Mouse (Mus musculus): ENCODE results near the gene Rab42. TPM values are rescaled to one million over a fixed set of nuclear protein-coding genes. Genes with fewer than 3 reads are reported as not detected.

The Rab42 gene
- polyA plus RNA-seq, 1 experiment from 2014 or later, result 2.9 TPM

DNA sequence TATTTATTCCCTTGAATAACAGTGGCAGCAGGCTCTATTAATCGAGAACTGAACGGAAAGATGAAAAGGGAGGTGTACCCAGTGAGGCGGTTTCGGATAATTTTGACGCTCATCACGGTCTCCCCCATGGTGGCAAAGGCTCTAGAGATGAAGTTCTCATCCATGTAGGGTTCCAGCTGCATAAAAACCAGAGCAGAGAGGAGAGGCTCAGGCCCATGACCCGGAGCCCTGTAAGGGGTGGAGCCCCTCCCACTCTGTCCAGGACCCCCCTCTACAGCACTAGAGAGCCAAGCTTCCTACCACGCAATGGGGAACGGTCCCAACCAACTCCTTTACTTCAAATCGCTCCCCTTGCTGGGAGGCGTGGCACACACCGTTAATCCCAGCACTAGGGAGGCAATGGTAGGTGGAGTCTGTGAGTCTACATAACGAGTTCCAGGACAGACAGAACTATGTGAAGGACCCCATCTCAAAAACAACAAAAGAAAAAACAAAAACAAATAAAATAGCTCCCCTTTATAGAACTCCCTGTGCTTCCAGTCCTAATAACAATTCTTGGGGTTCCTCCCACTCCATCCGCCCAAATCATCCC is 25.3 kb upstream of the Rab42 start:
- H3K27ac ChIP-seq (ENCODE audit: low read length), result peak overlapping the region; percentile 73
- no peaks in the 10 kb centered on the region for H3K27me3 ChIP-seq (ENCODE audit: control insufficient read depth, insufficient read depth, low read depth, low read length)
- 42% methylated on average over 14 of the region's 14 CpGs for WGBS
- H3K4me2 ChIP-seq (ENCODE audit: low read length), result peak overlapping the region; percentile 68
- peaks cover 12% of the 10 kb centered on the region for H3K36me3 ChIP-seq (ENCODE audit: control insufficient read depth, insufficient read depth, low read length)
- no peaks in the 10 kb centered on the region for H3K9me3 ChIP-seq (replicated peaks; ENCODE audit: control insufficient read depth, low read length, poor library complexity, severe bottlenecking)
- peak overlapping the region; percentile 72 for H3K4me3 ChIP-seq (ENCODE audit: low read depth, low read length)
- no peak for ATAC-seq
- H3K4me1 ChIP-seq (ENCODE audit: control insufficient read depth, insufficient read depth, low read length), result peaks cover 16% of the 10 kb centered on the region
- H3K9ac ChIP-seq (ENCODE audit: low read depth, low read length), result peak overlapping the region; percentile 93

DNA sequence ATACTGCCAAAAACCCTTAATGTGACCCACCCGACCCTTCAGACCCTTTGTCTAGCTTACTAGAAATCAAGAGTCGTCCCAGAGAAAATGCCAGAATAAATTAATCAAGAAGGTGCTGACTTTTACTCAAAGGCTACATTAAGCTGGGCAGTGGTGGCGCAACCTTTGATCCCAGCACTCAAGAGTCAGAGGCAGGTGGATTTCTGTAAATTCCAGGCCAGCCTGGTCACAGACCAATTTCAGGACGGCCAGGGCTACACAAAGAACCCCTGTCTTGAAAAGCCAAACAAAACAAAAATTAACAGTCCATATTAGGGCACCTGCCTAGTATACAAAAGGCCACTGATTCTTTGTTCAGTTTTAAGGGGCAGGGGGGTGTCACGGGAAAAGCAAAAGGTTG is 23.3 kb upstream of the Rab42 start:
- peaks cover 16% of the 10 kb centered on the region for H3K4me1 ChIP-seq (ENCODE audit: control insufficient read depth, insufficient read depth, low read length)
- H3K36me3 ChIP-seq (ENCODE audit: control insufficient read depth, insufficient read depth, low read length), result peaks cover 18% of the 10 kb centered on the region
- H3K27me3 ChIP-seq (ENCODE audit: control insufficient read depth, insufficient read depth, low read depth, low read length), result no peaks in the 10 kb centered on the region
- H3K9ac ChIP-seq (ENCODE audit: low read depth, low read length), result no peak overlapping the region
- no peak overlapping the region for H3K27ac ChIP-seq (ENCODE audit: low read length)
- no peak overlapping the region for H3K4me2 ChIP-seq (ENCODE audit: low read length)
- 90% methylated on average over 5 of the region's 5 CpGs for WGBS
- no peaks in the 10 kb centered on the region for H3K9me3 ChIP-seq (replicated peaks; ENCODE audit: control insufficient read depth, low read length, poor library complexity, severe bottlenecking)
- ATAC-seq, result no peak
- H3K4me3 ChIP-seq (ENCODE audit: low read depth, low read length), result no peak overlapping the region

DNA sequence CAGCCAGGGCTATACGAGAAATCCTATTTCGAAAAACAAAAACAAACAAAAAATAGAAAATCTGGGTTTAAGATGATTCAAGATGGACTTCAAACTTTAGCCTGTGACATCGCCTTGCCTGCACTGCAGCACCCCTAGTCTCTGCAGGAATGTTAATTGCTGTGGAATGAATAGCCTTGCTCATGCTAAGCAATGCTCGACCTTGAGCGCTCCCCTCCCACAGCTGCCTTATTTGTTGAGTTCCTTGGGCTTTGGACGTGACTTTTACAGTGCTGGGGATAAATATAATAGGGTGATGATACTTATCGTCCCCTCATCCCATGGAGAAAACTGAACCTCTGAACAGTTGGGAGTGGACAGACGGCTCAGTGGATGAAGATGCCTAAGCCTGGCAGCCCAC is 12.5 kb upstream of the Rab42 start:
- no peak for ATAC-seq
- Histone ChIP-seq H3K4me3 (ENCODE audit: low read depth, low read length) (no peak overlapping the region), H3K9me3 (replicated peaks; ENCODE audit: control insufficient read depth, low read length, poor library complexity, severe bottlenecking) (no peaks in the 10 kb centered on the region), H3K4me1 (ENCODE audit: control insufficient read depth, insufficient read depth, low read length) (no peaks in the 10 kb centered on the region), H3K4me2 (ENCODE audit: low read length) (no peak overlapping the region), H3K27me3 (ENCODE audit: control insufficient read depth, insufficient read depth, low read depth, low read length) (no peaks in the 10 kb centered on the region), H3K27ac (ENCODE audit: low read length) (no peak overlapping the region), H3K9ac (ENCODE audit: low read depth, low read length) (no peak overlapping the region), H3K36me3 (ENCODE audit: control insufficient read depth, insufficient read depth, low read length) (peaks cover 40% of the 10 kb centered on the region)
- WGBS, result 90% methylated on average over 8 of the region's 8 CpGs

DNA sequence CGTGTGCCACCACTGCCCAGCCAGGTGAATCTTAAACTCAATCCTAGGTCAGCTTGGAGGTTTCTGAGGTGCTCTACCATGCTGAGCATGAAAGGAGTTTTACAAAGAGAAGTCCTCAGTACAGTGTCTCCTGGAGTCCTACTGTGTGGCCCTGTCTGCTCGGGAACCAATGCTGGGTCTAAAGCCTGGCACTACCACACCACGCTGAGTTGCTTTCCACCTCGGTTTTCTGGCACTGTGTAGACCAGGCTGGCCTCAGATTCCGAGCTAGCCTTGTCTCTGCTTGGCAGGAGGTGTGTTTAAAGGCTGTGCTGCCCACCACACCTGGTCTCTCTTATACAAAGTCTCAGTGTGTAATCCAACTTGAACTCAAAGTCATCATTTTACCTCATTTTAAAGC is 9.4 kb upstream of the Rab42 start:
- H3K27ac ChIP-seq (ENCODE audit: low read length), result no peak overlapping the region
- H3K27me3 ChIP-seq (ENCODE audit: control insufficient read depth, insufficient read depth, low read depth, low read length), result no peaks in the 10 kb centered on the region
- H3K9ac ChIP-seq (ENCODE audit: low read depth, low read length), result no peak overlapping the region
- no peak overlapping the region for H3K4me3 ChIP-seq (ENCODE audit: low read depth, low read length)
- peaks cover 26% of the 10 kb centered on the region for H3K36me3 ChIP-seq (ENCODE audit: control insufficient read depth, insufficient read depth, low read length)
- no peak for ATAC-seq
- H3K9me3 ChIP-seq (replicated peaks; ENCODE audit: control insufficient read depth, low read length, poor library complexity, severe bottlenecking), result no peaks in the 10 kb centered on the region
- WGBS, result 89% methylated on average over 5 of the region's 5 CpGs
- H3K4me2 ChIP-seq (ENCODE audit: low read length), result no peak overlapping the region
- H3K4me1 ChIP-seq (ENCODE audit: control insufficient read depth, insufficient read depth, low read length), result peaks cover 10% of the 10 kb centered on the region

DNA sequence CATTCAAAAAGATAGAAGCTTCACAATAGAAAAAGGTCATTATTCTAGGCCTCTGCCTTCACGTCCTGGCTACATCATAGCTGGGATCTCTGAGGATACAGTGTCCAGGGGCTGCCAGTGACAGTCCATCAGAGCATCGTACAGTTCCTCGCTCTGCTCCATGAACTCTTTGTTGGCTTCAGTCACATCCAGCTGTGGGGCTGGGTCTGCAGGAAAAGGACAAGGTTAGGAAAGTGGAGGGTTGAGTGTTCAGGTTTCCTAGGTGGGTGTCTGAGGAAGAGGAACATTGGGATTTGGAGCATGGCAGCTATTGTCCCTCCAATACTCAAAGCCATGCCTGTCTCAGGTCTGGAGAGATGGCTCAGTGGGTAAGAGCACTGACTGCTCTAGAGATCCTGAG is 8.6 kb upstream of the Rab42 start:
- H3K9ac ChIP-seq (ENCODE audit: low read depth, low read length), result no peak overlapping the region
- no peak overlapping the region for H3K4me2 ChIP-seq (ENCODE audit: low read length)
- ATAC-seq, result no peak
- H3K27ac ChIP-seq (ENCODE audit: low read length), result no peak overlapping the region
- no peaks in the 10 kb centered on the region for H3K27me3 ChIP-seq (ENCODE audit: control insufficient read depth, insufficient read depth, low read depth, low read length)
- H3K4me3 ChIP-seq (ENCODE audit: low read depth, low read length), result no peak overlapping the region
- no peaks in the 10 kb centered on the region for H3K9me3 ChIP-seq (replicated peaks; ENCODE audit: control insufficient read depth, low read length, poor library complexity, severe bottlenecking)
- H3K36me3 ChIP-seq (ENCODE audit: control insufficient read depth, insufficient read depth, low read length), result peaks cover 23% of the 10 kb centered on the region
- 55% methylated on average over 3 of the region's 3 CpGs for WGBS
- H3K4me1 ChIP-seq (ENCODE audit: control insufficient read depth, insufficient read depth, low read length), result peaks cover 10% of the 10 kb centered on the region

DNA sequence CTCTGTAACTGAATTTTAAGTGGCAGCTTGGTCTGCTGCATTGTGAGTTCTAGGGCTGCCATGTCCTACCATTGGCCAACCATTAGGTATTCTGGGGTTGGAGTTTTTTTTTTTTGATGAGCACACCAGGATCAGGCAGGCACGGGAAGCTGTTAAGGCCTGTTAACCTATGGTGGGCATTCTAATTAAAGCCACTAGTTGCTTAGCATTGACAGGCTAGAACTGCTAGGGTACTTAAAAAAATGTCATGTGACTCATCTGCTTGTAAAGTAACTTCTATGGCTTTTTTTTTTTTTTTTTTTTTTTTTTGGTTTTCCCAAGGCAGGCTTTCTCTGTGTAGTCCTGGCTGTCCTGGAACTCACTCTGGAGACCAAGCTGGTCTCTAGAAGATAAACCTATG is 8.0 kb upstream of the Rab42 start:
- no peak for ATAC-seq
- no peaks in the 10 kb centered on the region for H3K27me3 ChIP-seq (ENCODE audit: control insufficient read depth, insufficient read depth, low read depth, low read length)
- H3K9me3 ChIP-seq (replicated peaks; ENCODE audit: control insufficient read depth, low read length, poor library complexity, severe bottlenecking), result no peaks in the 10 kb centered on the region
- 42% methylated on average over 1 of the region's 1 CpGs for WGBS
- no peak overlapping the region for H3K4me2 ChIP-seq (ENCODE audit: low read length)
- no peak overlapping the region for H3K27ac ChIP-seq (ENCODE audit: low read length)
- H3K4me1 ChIP-seq (ENCODE audit: control insufficient read depth, insufficient read depth, low read length), result peaks cover 10% of the 10 kb centered on the region
- H3K36me3 ChIP-seq (ENCODE audit: control insufficient read depth, insufficient read depth, low read length), result peaks cover 17% of the 10 kb centered on the region
- no peak overlapping the region for H3K4me3 ChIP-seq (ENCODE audit: low read depth, low read length)
- no peak overlapping the region for H3K9ac ChIP-seq (ENCODE audit: low read depth, low read length)

DNA sequence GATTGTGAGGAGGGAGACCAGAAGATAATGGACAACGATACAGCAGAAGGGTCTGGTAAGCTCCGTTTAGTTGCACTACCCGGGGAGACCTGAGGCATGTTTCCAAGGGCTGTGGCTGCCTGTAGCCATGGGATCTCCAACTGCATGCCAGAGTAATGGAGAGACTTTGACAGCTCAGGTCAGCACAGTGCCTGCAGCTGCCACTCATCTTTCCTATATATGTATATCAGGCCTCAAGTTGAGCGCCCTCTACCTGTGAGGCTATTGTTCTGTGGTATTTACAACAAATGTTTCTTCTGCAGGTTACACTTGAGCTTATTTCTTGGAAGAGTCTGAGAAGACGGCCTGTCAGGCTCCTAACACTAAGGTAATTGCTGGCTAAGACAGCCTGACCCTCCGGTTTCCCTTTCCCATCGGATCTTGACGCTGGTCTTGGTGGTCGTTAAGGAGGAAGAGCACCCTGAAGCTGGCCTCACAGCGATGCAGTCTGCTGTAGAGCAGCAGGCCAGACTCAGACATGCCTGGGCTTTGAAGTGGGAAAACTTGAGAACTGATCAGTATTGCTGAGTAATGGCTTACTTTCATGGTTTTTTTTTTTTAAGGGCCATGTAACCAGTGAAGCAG is 6.8 kb upstream of the Rab42 start:
- peak; percentile 52; the same call in 1 of the 2 replicates for ATAC-seq
- WGBS, result 33% methylated on average over 10 of the region's 10 CpGs

DNA sequence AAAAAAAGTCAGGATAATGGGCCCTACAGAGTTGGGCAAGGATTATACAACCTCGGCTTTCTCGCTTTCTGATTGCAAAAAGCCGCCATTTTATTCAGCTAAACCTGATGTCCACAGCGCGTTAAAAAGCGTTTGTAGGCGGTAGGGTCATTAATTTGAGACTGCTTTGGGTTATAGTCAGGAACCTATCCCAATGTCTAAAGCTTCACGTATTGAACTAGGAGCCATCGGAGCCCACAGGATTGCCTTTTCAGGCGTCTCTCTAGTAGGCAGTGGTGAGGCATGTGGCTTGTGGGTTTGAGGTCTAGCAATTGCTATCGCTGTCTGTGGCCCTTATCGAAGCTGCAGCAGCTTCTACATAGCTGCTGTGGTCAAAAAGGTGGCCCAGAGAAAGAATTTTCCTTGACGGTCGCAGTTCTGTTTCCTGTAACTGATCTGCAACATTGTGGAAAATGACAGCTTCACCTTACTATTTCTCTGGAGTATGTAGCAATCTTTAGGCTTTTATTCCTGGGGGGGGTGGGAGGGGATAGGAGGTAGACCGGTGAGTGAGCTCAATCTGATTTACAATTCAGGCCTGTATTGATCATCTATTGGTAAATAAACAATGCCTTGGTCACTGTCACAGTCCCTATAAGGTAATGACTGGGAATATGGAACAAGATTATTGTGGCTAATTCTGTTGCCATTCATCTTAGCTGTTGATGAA is 6.1 kb upstream of the Rab42 start:
- peaks cover 10% of the 10 kb centered on the region for H3K4me1 ChIP-seq (ENCODE audit: control insufficient read depth, insufficient read depth, low read length)
- no peaks in the 10 kb centered on the region for H3K27me3 ChIP-seq (ENCODE audit: control insufficient read depth, insufficient read depth, low read depth, low read length)
- H3K36me3 ChIP-seq (ENCODE audit: control insufficient read depth, insufficient read depth, low read length), result peaks cover 13% of the 10 kb centered on the region
- H3K9me3 ChIP-seq (replicated peaks; ENCODE audit: control insufficient read depth, low read length, poor library complexity, severe bottlenecking), result no peaks in the 10 kb centered on the region
- H3K27ac ChIP-seq (ENCODE audit: low read length), result peak overlapping the region; percentile 90
- peak overlapping the region; percentile 81 for H3K9ac ChIP-seq (ENCODE audit: low read depth, low read length)
- ATAC-seq, result peak; percentile 18; the same call in 1 of the 2 replicates
- under 1% methylated on average over 15 of the region's 15 CpGs for WGBS
- peak overlapping the region; percentile 55 for H3K4me3 ChIP-seq (ENCODE audit: low read depth, low read length)
- H3K4me2 ChIP-seq (ENCODE audit: low read length), result peak overlapping the region; percentile 75

More for the DNA sequence above, 6.8 kb upstream of the Rab42 start:
- H3K27me3 ChIP-seq (ENCODE audit: control insufficient read depth, insufficient read depth, low read depth, low read length), result no peaks in the 10 kb centered on the region
- peaks cover 10% of the 10 kb centered on the region for H3K4me1 ChIP-seq (ENCODE audit: control insufficient read depth, insufficient read depth, low read length)
- H3K36me3 ChIP-seq (ENCODE audit: control insufficient read depth, insufficient read depth, low read length), result peaks cover 13% of the 10 kb centered on the region
- H3K27ac ChIP-seq (ENCODE audit: low read length), result peak overlapping the region; percentile 90
- H3K9me3 ChIP-seq (replicated peaks; ENCODE audit: control insufficient read depth, low read length, poor library complexity, severe bottlenecking), result no peaks in the 10 kb centered on the region
- peak overlapping the region; percentile 55 for H3K4me3 ChIP-seq (ENCODE audit: low read depth, low read length)
- H3K4me2 ChIP-seq (ENCODE audit: low read length), result peak overlapping the region; percentile 75
- H3K9ac ChIP-seq (ENCODE audit: low read depth, low read length), result peak overlapping the region; percentile 81

Data from midbrain, embryonic 16.5 days (tissue).